Mouse (Mus musculus): ENCODE measurements around the gene Bahcc1.

Gene Bahcc1

DNA sequence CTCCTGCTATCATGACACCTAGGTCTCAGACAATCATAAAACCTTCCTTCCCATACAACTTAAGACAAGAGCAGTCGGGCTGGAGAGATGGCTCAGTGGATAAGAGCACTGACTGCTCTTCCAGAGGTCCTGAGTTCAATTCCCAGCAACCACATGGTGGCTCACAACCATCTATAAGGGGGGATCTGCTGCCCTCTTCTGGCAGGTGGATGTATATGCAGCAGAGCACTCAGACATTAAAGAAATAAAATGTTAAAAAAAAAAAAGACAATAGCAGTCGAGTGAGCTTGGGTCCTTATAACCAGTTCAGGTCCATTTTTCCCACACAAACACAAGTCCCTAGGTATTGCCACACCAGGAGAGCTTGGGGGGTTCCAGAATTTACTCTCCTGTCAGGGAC, 23.9 kb upstream of the Bahcc1 start:
- no peak for DNase-seq

- no peak for DNase-seq
Measured at GRCm38 (mm10) chr11:120209462-120209861, 23.3 kb upstream of the Bahcc1 start.

- DNase-seq: peak; percentile 51
Measured at GRCm38 (mm10) chr11:120215726-120216241, 17.0 kb upstream of the Bahcc1 start.

GRCm38 (mm10) chr11:120216540-120217324, 16.0 kb upstream of the Bahcc1 start:
- peak; percentile 78 for DNase-seq

GRCm38 (mm10) chr11:120218176-120218856, 14.4 kb upstream of the Bahcc1 start:
- DNase-seq: no peak

- peak; percentile 66 for DNase-seq
Measured at GRCm38 (mm10) chr11:120218946-120219345, 13.8 kb upstream of the Bahcc1 start.

DNA sequence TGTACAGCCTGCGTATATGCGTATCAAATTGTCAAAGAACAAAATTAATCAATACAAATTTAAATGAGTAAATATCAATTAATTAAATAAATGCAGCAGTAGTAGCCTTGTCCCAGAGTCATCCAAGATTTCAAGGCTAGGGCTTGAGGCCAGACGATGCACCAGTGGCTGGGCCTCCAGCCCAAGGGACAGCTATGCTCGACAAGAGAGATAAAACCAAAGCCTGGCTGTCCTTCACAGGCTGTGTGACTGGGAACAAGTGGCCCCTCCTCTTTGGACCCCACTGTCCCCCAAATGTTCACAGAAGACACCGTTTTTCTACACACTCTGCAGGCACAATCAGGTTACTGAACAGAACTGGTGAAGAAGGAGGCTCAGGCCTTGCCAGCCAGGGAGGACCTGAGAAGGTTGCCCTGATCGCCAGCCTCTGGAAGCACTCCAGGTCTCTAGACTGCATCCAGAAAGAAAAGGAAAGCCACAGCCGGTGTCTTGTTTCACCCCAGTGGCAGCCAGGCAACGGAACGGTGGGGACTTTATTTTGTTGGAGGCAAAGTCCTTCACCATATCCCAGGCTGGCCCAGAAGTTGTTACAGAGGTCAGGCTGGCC, 12.7 kb upstream of the Bahcc1 start:
- DNase-seq: peak; percentile 50

DNA sequence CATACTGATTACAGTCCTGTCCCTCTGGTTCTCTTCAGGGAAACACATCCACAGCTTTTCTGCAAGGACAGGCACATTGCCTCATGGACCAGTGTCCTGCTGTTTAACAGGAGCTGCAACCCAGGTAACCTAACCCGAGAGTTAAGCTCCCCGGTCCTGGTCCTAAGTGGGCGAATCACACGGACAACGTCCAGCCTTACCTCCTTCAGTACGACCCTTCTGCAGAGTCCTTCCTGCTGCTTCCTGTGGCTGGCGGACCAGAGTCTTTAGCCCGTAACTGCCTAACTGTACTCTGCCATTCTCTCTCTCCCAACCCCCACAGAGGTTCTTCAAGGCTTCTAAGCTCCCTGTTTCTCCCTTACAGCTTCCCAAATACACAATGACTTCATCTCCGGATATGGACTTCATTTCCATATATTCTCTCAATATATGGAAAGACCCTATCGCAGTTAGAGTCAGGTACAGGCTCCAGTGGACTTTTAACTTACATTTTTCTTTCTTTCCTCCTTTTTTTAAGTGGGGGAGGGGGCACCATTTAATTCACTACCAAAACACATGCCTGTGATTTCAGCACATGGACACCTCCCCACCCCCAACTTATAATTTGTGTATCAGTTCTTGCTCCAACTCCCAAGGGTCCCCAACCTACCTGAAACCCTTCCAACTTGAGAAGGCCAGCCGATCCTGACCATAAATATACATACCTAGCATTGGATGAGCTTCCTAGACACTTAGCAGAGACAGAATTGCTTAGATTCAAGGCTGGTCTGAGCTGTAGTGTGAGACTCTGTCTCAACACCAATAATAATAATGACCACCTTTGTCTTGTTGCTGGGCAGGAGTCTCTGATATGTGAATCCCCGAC, 11.6 kb upstream of the Bahcc1 start:
- no peak for DNase-seq

- no peak for DNase-seq
Measured at GRCm38 (mm10) chr11:120222425-120223104, 10.2 kb upstream of the Bahcc1 start.

GRCm38 (mm10) chr11:120223586-120224487, 8.9 kb upstream of the Bahcc1 start:
- DNase-seq: no peak

GRCm38 (mm10) chr11:120224488-120225255, 8.1 kb upstream of the Bahcc1 start:
- DNase-seq: no peak

GRCm38 (mm10) chr11:120225256-120226195, 7.2 kb upstream of the Bahcc1 start:
- DNase-seq: peak; percentile 66

GRCm38 (mm10) chr11:120226421-120227280, 6.1 kb upstream of the Bahcc1 start:
- no peak for DNase-seq

GRCm38 (mm10) chr11:120227571-120228051, 5.1 kb upstream of the Bahcc1 start:
- no peak for DNase-seq

DNA sequence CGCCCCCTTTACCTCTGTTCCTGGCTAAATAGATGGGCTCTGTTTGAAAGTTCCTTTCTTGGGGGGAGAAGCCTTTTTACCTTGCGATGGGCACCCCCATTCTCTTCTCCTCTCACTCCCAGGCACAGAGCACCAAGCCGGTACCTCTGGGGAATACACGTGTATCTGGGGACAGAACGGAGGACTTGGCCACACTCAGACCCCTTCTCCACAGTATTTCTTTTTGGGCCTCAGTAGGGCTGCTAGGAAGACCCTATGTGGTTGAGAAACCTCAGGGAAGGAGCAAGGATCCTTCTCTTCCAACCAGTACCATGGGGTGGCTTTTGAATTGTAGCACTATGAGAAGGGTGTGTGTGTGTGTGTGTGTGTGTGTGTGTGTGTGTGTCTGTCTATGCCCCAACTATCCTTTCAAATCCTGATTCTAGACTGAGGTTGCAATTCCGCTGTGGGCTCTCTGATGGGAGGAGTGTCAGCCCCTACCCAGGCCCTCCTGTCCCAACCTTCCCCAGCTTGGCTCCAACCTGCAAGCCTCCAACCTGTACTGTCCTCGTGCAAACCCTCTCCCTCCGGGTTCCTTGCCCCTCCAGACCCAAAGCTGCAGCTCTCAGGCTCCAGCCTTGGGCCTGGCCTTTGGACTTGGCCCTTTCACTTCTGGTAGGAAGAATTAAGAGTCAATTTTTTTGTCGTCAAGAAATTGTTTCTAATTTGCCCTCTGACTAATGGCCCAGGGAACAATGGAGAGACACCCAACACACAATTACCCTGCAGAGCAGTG, 4.4 kb upstream of the Bahcc1 start:
- no peak for DNase-seq

GRCm38 (mm10) chr11:120228911-120229437, 3.8 kb upstream of the Bahcc1 start:
- peak; percentile 12 for DNase-seq

Measured in lung, postnatal 10 days (tissue).